Mouse (Mus musculus) erythroblast, embryonic 14.5 days (primary cell): ENCODE results near the gene Vamp1.

Experiments used
- GATA1 ChIP-seq: IDR thresholded peaks from 2 replicates; pipeline ENCODE4 v1.6.1; 2012; ENCODE audit warnings: low read length, inconsistent platforms, mixed read lengths
- TAL1 ChIP-seq: IDR thresholded peaks from 3 replicates; pipeline ENCODE4 v1.6.1; 2012; ENCODE audit warnings: low read length, inconsistent platforms, mixed read lengths

DNA sequence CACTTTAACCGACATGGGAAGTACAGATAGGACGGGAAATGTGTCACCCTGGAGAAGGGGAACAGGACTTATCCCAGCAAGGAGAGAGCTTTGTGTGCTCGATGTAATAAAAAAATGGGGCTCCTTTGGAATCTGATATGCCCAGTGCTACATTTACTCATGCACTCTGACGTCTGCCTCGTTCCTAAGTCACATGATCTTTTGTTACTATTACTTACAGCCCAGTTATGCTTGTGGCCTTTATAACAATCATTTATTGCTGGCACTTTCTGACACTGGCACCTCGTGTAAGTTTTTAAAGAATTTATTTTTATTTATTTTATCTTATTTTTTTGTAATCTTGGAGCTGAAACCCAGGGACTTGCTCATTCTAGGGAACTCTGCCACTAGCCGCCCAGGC is 22.0 kb upstream of the Vamp1 start:
- no peak for TF ChIP-seq GATA1
- no peak for TF ChIP-seq TAL1
